Mouse (Mus musculus) brain, adult 2 months (tissue): ENCODE measurements around the gene Etl4.

Source experiments
- DNase-seq: peaks from one replicate; pipeline ENCODE4 v3.0.0; 2011; ENCODE audit warnings: low read depth, low spot score

Gene Etl4

DNA sequence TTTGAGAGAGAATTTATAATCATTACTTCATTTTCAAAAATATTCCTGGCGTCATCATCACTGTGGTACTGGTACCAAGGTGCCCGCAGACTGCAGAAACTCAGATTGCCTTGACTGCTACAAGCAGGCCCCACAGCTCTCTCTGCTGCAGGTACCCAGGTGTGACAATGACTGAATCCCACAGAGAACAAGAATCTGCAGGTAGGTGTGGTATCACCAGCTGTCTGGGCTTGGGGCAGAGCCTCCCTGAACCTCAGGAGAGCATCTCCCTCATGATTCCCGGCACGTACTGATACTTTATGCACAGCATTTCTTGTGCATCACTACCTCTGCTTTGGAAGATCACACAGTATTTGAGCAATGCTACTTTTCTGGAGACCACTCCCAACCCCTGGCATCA is 526.0 kb downstream of the Etl4 start:
- no peak for DNase-seq

DNA sequence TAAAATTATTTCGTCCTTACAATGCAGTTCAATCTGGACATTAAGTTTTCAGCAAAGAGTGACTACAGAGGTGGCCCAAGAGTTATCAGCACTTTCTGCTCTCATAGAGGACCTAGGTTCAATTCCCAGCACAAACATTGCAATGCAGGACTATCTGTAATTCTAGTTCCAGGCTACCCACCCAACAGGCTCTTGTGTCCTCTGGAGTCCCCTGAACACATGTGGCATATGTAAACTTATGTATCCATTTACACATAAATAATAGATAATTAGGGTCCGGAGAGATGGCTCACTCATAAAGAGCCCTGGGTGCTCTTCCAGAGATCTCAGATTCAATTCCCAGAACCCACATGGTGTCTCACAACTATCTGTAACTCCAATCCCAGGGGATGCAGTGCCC is 533.2 kb downstream of the Etl4 start:
- DNase-seq, result no peak

DNA sequence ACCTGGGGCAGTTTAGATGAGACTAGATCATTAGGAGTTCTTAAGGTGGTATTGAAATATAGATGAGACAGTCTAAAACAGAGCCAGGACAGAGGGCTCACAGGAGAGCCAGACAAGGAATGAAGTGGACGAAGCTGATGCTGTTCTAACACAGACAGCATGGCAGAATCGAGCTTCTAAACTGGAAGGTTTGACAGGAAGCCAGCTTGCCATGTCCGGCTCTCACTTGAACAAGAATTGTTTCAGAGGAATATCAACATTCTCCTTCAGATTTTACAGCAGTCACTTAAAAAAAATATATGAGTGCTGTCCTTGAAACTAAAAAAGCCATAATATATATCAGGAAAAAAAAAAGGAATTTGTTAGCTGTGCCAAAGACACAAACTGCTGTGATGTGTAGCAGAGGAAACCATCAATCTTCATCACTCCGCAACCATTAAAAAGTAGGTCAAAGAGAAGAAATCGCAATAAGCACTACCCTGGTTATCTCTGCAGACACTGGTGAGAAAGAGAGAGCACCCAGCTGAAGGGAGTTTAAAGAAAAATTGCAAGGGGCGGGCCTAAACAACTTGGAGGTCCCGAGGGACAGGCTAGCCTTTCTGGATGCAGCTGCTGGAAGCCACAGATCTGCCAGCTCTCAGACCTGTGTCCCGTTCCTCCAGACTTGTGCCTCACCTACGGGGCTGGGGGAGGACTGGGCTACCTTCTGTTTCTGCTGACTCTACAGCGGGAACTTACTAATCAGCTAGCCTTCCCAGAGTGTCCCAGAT is 534.3 kb downstream of the Etl4 start:
- no peak for DNase-seq

DNA sequence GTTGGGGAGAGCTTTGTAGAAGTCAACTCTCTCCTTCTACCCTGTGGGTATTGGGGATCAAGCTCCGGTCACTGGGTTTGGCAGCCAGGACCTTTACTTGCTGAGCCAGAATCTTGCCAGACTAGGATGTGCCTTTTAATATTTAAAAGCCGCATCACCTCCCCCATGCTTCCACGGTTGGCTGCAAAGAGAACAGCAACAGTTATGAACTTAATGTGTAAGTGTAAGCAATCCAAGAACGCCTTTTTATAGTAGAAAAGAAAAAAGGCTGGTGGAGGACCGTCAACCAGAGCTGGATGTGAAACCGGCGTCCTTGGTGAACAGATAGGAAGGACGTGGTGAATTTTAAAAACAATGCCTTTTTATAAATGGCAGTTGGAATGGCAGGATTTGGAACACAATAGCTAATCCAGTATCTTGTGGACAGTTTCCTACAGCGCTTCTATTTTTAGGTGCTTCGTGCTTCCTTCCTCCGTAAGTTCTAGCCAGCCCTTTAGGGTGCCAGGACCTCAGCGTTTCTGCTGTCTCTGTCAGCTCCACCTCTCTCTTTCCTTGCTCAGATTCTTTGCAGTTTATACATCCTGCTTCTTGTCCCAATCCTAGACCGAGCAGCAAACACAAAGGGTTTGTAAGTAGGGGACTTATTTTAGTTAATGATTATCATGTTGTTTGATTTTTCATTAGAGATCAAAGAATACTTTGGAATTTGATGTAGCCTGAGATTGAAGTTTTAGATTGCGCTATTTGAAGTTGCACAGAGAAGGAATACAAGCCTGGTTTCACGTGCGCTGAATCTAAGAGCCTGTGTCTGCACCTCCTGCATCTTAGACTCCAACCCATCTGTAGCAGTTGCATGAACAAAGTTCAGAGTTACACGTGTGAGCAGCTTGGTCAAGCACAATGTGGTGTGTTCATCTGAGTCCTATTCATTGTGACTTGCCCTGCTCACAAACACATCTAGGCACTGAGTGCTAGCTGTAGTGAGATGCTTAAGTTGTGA is 535.9 kb downstream of the Etl4 start:
- peak; percentile 24 for DNase-seq

GRCm38 (mm10) chr2:20446180-20446579 is 536.6 kb downstream of the Etl4 start:
- no peak for DNase-seq

DNA sequence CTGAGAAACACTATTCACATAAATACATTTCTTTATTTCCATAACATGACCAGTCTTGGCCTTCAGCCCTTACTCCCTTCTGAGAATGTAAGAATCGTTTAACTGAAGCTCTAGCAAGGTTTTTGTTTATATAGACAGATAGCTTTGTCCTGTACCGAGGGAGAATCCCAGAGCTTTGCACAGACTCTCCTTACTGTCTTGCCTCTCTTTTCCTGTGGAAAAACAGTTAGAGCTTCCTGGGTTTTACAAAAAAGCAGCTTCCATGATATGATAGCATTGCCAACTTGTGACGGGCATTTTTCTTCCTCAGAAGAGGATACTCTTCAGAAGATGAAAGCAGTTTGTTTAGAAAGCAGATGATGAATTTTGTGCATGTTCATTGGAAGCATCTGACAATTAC is 541.4 kb downstream of the Etl4 start:
- no peak for DNase-seq

DNA sequence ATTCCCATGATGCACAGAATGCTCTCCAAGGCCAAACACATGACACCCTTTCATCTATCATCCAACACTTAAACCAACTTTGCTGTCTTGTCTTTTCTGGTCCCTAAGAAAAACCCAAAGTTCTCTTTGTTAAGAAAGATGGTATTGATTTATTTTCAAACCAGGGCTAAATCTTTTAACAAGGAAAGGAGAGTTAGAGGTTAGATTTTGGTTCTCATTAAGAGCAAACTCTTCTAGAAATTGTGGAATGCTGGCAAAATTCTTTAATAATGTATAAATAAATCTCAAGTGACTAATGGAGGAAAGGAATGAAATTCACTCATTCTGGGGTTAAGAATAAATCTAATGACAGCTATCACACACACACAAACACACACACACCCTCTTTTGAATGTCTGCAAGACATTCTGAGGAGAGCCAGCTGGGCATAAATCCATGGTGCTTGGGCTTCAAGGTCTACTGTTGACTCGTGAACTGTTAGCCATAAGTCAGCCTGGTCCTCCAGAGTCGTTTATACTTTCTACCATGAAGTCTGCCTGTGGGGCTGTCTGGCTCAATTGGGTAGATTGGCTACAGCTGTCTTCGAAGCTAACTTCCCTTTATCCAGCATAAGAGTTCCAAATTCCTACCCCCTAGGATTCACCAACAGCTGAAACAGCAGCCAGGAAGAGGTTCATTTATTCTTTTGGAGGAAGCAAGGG is 544.1 kb downstream of the Etl4 start:
- DNase-seq, result no peak

GRCm38 (mm10) chr2:20479199-20479598 is 569.6 kb downstream of the Etl4 start:
- no peak for DNase-seq

DNA sequence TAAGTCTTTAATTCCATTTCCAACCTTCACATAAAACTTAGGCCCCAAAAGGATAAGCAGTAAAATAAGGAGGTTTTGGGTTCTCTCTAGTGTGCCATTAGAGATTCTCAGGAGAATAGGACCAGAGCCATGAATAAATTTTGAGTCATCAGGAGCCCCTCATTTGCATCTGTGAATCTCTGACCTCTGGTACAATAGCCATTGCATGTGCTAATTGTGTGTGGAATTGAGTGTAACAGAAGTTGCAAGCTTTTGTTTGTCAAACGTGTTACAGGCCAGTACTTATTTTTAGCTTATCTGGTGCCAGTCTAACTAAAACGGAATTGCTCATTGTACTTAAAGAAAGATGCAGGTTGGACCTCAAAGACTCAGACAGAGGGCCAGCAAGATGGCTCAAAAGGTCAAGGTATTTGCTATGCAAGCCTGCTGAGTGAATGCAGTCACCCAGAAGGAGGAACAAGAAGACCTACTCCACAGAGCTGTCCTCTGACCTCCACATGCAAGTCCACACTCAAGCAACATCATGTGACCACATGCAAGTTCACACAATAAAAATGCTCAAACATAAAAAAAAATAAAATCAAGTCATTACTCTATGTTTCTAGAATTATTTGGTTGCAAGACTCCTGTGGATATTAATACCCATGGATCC is 576.7 kb downstream of the Etl4 start:
- no peak for DNase-seq

DNA sequence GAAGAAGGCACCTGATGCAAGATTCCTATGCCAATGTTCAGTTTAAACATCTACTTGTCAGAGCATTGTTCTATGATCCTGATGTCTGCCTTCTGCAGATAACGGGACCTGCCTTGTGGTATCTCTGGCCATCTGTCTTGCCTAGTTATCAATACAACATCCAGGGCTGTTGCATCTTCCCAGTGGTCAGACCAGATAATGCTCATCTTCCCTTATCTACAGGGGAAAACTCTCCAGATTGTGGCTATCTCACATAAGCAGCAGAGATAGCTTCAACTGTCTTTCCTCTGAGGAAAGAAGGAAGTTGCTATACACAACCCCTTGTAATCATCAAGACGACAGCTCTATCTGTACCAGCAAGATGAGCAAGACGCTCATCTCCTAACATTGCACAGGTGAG is 579.5 kb downstream of the Etl4 start:
- no peak for DNase-seq

- DNase-seq, result no peak
Observed at GRCm38 (mm10) chr2:20492125-20492524, 582.5 kb downstream of the Etl4 start.

GRCm38 (mm10) chr2:20493806-20494205 is 584.2 kb downstream of the Etl4 start:
- DNase-seq, result no peak

GRCm38 (mm10) chr2:20494666-20495065 is 585.1 kb downstream of the Etl4 start:
- DNase-seq, result peak; percentile 82

DNA sequence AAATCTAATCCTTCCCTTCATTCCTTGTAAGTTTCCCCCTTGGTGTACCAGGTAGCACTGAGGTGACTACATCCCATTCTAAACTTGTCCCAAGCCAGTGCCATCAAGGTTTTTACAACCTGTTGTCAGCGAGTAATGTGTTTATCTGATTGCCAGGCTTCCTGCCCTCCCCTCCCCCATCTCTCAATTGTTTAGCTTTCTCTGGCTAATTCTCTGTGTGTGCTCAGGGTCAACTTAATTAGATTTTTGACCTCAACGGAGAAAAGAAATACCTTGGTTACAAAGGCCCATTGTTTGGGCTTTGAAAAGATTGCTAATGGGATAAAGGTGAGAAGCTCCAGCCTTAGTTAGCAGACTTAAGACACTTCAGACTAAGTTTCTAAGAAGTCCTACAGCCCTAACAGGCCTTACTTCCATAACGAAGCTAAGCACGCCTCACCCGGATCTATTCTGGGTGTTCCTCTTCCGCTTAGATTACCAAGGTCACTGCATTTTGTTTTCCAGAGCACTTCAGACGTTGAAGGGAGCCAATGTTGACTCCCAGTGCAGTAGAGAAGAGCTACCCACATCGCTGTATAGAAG is 586.7 kb downstream of the Etl4 start:
- DNase-seq, result no peak

DNA sequence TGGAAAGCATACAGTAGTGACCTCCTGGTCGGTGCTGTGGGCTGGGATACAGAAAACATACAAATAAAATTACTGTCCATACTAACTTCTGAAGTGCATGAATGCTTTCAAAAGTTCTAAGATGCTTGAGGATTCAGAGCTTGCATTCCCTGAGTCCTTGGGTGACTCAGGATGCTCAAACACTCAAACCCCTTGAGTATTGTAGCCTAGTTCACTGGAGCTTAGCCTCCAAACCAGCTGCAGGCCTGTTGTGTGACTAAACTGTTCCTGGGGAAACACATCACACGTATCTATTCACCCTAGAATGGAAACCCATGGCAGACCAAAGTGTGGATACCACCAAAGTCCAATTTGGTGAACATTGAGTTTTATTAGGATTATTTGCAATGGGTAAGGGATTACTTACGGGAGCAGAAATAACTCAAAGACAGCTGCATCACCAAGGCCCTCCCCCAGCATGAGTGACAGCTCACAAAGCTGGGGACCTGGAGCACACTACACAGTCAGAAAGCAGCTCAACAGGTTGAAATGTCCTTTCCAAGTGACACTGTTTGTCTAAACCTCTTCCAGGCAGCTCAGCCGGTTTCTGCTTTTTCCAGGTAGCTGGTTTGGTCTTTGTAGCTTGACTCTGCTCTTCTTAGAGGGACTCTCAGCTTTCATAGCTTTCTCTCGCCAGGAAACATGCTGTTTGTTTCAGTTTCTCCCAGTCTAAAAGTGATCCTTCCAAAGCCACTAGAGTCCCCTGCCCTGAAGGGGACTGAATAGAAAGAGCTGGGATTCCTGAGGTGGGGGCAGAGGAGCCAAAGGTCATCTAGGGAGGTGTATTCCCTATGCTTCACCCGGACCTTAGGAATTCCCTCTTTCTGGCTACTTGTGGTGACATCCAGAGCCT is 598.5 kb downstream of the Etl4 start:
- DNase-seq, result no peak

DNA sequence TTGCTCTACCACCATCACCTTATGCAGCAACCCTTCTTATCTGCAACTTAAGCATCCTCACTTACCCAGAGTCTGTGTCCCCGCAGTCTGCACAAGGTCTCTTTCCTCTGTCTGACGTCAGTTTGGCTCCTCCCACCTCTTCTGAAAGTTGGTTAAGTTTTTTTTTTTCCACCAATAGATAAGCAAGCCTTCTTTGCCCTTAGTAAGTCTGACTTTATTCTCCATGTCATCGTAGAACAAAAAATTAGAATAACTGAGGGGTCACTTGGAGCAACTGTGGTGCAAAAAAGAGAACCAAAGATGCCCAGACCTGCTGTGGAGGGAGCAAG is 599.1 kb downstream of the Etl4 start:
- no peak for DNase-seq

DNA sequence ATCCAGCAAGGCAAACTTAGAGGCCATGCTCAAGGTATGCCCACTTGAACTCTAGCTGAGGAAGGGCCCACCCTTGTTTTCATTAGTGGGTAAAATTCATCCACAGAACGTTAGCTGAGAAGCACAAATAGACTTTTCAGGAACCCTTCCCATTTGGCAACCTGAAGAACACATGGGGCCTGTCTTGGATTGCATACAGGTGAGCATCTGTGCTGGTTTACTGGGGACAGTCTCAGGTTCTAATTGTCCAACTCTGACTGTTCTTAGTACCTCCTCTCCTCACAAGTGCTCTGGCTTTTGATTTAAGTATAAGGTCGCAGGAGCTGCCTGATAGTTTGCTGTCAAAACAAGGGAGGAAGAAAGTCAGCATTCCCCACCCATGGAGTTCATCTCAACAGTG is 600.5 kb downstream of the Etl4 start:
- no peak for DNase-seq

GRCm38 (mm10) chr2:20516270-20516865 is 606.8 kb downstream of the Etl4 start:
- DNase-seq, result no peak

GRCm38 (mm10) chr2:20517853-20518252 is 608.3 kb downstream of the Etl4 start:
- DNase-seq, result no peak

DNA sequence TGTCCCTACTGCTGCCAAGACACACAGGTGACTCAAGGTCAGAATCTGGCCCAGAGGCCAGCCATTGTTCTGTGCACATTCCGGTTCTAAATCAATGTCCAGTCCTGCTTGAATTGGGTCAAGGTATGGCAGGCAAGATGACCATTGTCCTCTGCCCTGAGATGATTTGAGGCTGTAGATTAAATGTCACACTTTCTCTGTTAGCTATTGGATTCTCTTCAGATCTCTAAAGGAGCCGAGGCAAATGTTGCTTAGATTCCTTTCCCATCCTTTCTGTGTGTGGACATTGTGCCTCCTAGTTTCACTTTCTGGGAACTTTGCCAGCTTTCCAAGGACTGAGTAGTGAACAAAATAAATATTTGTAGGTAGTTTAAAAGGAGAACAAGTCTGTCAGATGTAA is 608.9 kb downstream of the Etl4 start:
- peak; percentile 58 for DNase-seq
